Mouse (Mus musculus) liver, embryonic 12.5 days (tissue): Measurements from ENCODE around the gene Scrn1. TPM values are rescaled to one million over a fixed set of nuclear protein-coding genes. Genes with fewer than 3 reads are reported as not detected.

Experiments used
- ATAC-seq: fragments of 200-750 bp; cut with Nextera tagmentation; 2 replicates; pipeline ENCODE4 v1.8.0; 2017; ENCODE audit warnings: moderate number of reproducible peaks, mild to moderate bottlenecking, moderate library complexity
- H3K27ac ChIP-seq: fragments of 300-500 bp; sonication (generic); 2 replicates; pipeline ENCODE4 v1.5.1; 2016; ENCODE audit warnings: mild to moderate bottlenecking
- H3K27me3 ChIP-seq: fragments of 300-500 bp; sonication (generic); replicated peaks from 2 replicates; pipeline ENCODE4 v1.6.1; 2016; ENCODE audit warnings: mild to moderate bottlenecking, moderate library complexity
- H3K36me3 ChIP-seq: fragments of 300-500 bp; sonication (generic); 2 replicates; pipeline ENCODE4 v1.6.1; 2016; ENCODE audit warnings: mild to moderate bottlenecking, moderate library complexity
- H3K4me1 ChIP-seq: fragments of 300-500 bp; sonication (generic); 2 replicates; pipeline ENCODE4 v1.6.1; 2016
- H3K4me2 ChIP-seq: fragments of 300-500 bp; sonication (generic); 2 replicates; pipeline ENCODE4 v1.6.1; 2016; ENCODE audit warnings: mild to moderate bottlenecking, moderate library complexity
- H3K4me3 ChIP-seq: fragments of 300-500 bp; sonication (generic); 2 replicates; pipeline ENCODE4 v1.5.1; 2016; ENCODE audit warnings: mild to moderate bottlenecking, moderate library complexity
- H3K9ac ChIP-seq: fragments of 300-500 bp; sonication (generic); 2 replicates; pipeline ENCODE4 v1.6.1; 2016; ENCODE audit warnings: mild to moderate bottlenecking, moderate library complexity
- H3K9me3 ChIP-seq: fragments of 300-500 bp; sonication (generic); replicated peaks from 2 replicates; pipeline ENCODE4 v1.6.1; 2016; ENCODE audit warnings: mild to moderate bottlenecking, moderate library complexity
- WGBS: fragments of 180-500 bp; shearing (Covaris S2); methylation state at CpG from one replicate; pipeline ENCODE4 v1.1.7; 2016; ENCODE audit not compliant: insufficient replicate concordance; 5-methylcytosine and 5-hydroxymethylcytosine counted together
- polyA plus RNA-seq: library from polyadenylated mRNA; unstranded; fragments of >200 nt; fragmentation: Nextera tagmentation; extraction: Ambion mirVana; gene quantifications from 2 replicates; pipeline ENCODE4 v1.2.1, GENCODE M21; 2016

Scrn1 gene
- polyA plus RNA-seq, 1 experiment from 2014 or later: 0.60 TPM

DNA sequence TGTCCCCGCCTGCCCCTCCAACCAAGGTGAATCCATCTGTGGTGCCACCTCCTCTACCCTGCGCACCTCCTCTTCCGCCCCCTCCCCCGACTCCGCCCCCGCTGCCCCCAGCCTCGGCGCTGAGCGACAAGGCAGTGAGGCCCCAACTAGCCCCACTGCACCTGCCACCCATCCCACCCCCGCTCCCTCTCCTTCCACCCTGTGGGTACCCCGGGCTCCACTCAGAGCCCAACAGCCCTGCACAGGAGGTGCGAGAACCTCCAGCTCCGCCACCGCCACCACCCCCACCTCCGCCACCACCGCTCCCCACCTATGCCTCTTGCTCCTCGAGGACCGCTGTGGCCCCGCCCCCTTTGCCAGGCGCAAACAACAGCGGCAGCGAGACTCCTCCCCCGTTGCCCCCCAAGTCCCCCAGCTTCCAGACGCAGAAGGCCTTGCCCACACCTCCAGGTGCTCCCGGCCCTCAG, 80.8 kb downstream of the Scrn1 start:
- H3K36me3 ChIP-seq: no peaks in the 10 kb centered on the region
- H3K4me2 ChIP-seq: peak overlapping the region; percentile 61
- no peak overlapping the region for H3K9ac ChIP-seq
- H3K4me3 ChIP-seq: peak overlapping the region; percentile 27; the same call in 1 of the 2 replicates
- ATAC-seq: no peak
- peaks cover 6% of the 10 kb centered on the region; the same call in 1 of the 2 replicates for H3K4me1 ChIP-seq
- no peak overlapping the region for H3K27ac ChIP-seq
- H3K9me3 ChIP-seq: no peaks in the 10 kb centered on the region
- H3K27me3 ChIP-seq: peaks cover 47% of the 10 kb centered on the region
- 7% methylated on average over 21 of the region's 25 CpGs for WGBS

- 41% methylated on average over 11 of the region's 12 CpGs for WGBS
- no peak overlapping the region for H3K9ac ChIP-seq
- H3K27me3 ChIP-seq: peaks cover 47% of the 10 kb centered on the region
- H3K9me3 ChIP-seq: no peaks in the 10 kb centered on the region
- H3K4me2 ChIP-seq: peak overlapping the region; percentile 61
- peak overlapping the region; percentile 27; the same call in 1 of the 2 replicates for H3K4me3 ChIP-seq
- no peaks in the 10 kb centered on the region for H3K36me3 ChIP-seq
- ATAC-seq: no peak
- no peak overlapping the region for H3K27ac ChIP-seq
- peaks cover 6% of the 10 kb centered on the region; the same call in 1 of the 2 replicates for H3K4me1 ChIP-seq
Observed at GRCm38 (mm10) chr6:54485000-54485399, 81.3 kb downstream of the Scrn1 start.

DNA sequence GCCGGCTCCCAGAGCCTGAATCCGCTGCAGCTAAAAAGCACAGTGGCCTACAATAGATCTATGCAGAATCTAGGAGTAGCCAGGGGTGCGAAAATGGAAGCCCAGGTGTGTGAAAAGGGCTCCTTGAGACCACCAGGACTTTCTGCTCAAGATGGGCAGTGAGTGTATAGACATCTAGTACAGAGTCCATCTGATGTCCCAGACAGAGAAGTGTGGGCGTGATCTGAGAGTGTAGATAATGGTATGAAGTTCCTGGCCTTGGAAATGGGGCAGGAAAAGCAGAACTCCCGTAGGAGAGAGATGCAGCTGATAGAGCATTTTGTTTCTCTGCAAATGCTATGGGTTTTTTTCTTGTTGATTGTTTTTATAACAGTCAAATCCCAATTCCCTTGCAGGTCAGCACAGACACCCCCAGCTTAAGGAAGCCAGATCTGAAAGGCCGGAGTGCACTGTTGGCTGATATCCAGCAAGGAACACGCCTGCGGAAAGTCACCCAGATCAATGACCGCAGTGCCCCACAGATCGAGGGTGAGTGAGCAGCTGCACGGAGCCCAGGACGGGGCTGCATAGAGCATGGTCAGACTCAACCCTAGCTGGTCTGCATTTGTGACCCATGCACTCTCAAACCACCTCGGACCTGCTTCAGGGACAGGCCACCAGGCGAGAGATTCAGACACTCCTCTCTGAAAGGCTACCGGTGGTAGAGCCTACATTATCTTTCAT, 84.7 kb downstream of the Scrn1 start:
- H3K9ac ChIP-seq: no peak overlapping the region
- WGBS: 66% methylated on average over 15 of the region's 15 CpGs
- ATAC-seq: no peak

DNA sequence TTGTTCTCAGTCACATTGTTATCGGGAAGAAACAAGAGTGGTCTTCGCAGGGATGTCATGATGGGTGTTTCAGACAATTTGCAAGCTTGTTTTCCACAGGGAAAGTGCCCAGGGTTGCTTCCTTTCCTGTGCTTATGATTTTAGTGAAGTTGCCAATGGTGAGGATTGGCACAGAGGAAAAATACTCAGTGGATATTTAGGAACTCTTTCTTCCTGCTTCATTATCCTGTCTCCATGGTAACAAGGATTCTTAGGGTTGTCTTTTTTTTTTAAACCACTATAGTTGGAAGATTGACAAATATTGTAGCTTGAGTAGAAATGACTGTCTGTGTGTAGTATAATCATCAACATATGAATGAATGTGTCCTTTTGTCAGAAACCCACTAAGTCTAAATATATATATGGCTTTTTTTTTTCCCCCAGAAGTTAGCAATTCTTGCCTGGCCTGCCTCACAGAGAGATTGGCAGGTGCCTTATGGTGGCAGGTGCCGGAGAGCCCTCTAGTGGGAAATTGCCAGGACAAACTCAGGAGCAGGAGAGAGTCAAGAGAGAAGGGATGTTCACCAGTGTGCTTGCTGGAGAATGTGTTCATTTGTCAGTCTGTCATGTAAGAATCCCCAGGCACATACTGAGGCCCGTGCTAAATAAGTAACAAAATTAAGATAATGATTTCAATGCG, 87.5 kb downstream of the Scrn1 start:
- H3K4me2 ChIP-seq: no peak overlapping the region

More for the DNA sequence above, 84.7 kb downstream of the Scrn1 start:
- no peak overlapping the region for H3K27ac ChIP-seq
- H3K9me3 ChIP-seq: no peaks in the 10 kb centered on the region
- H3K4me2 ChIP-seq: no peak overlapping the region
- H3K36me3 ChIP-seq: no peaks in the 10 kb centered on the region
- H3K4me1 ChIP-seq: peaks cover 6% of the 10 kb centered on the region; the same call in 1 of the 2 replicates
- no peak overlapping the region for H3K4me3 ChIP-seq
- peaks cover 27% of the 10 kb centered on the region for H3K27me3 ChIP-seq

DNA sequence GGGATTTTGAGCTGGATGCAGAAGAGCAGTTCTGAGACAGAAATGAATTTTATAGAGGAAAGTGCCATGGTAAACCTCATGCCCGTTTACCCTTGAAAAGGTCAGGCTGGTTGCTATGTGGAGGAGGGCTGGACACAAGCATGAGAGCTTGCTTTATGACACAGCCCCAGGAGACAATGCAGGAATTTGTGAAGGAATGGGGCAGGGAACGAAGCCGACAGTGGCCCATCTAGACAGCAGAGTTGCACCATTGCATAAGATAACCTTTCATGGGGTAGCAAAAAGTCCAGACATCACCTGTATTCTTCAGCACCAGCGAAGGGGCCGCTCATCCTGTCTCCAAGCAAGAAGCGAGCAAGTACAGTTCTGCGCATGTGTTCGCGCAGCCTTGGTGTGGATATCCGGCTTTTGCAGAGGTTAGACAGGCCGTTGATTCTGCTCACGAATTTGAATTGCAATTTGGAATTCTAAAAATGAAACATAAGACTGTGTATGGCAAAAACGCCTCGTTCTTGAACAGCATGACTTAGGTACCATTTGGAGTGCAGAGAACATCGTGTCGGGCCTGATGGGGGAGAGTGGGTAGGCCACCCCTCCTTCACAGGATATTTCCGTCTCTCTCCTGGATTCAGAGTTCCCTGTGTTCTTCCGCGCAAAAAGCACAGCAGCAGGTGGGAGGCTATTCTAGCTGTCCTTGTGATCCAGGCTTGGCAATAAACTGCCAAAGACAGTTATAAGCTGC, 90.2 kb downstream of the Scrn1 start:
- H3K9me3 ChIP-seq: no peaks in the 10 kb centered on the region
- H3K4me2 ChIP-seq: no peak overlapping the region
- no peaks in the 10 kb centered on the region for H3K36me3 ChIP-seq
- WGBS: 79% methylated on average over 19 of the region's 19 CpGs
- H3K9ac ChIP-seq: no peak overlapping the region
- no peaks in the 10 kb centered on the region for H3K4me1 ChIP-seq
- no peak for ATAC-seq
- H3K27me3 ChIP-seq: no peaks in the 10 kb centered on the region
- H3K27ac ChIP-seq: no peak overlapping the region
- H3K4me3 ChIP-seq: no peak overlapping the region

More for the DNA sequence above, 87.5 kb downstream of the Scrn1 start:
- no peaks in the 10 kb centered on the region for H3K36me3 ChIP-seq
- H3K9ac ChIP-seq: no peak overlapping the region
- no peak for ATAC-seq
- peaks cover 3% of the 10 kb centered on the region; the same call in 1 of the 2 replicates for H3K27me3 ChIP-seq
- 57% methylated on average over 5 of the region's 5 CpGs for WGBS
- no peaks in the 10 kb centered on the region for H3K9me3 ChIP-seq
- no peak overlapping the region for H3K27ac ChIP-seq
- no peak overlapping the region for H3K4me3 ChIP-seq
- H3K4me1 ChIP-seq: no peaks in the 10 kb centered on the region

- Histone ChIP-seq H3K9ac (no peak overlapping the region), H3K9me3 (no peaks in the 10 kb centered on the region), H3K27me3 (no peaks in the 10 kb centered on the region), H3K4me3 (no peak overlapping the region), H3K27ac (no peak overlapping the region), H3K4me1 (no peaks in the 10 kb centered on the region), H3K36me3 (no peaks in the 10 kb centered on the region), H3K4me2 (no peak overlapping the region)
- ATAC-seq: no peak
- WGBS: 60% methylated on average over 8 of the region's 8 CpGs
Observed at GRCm38 (mm10) chr6:54472846-54473715, 93.2 kb downstream of the Scrn1 start.

DNA sequence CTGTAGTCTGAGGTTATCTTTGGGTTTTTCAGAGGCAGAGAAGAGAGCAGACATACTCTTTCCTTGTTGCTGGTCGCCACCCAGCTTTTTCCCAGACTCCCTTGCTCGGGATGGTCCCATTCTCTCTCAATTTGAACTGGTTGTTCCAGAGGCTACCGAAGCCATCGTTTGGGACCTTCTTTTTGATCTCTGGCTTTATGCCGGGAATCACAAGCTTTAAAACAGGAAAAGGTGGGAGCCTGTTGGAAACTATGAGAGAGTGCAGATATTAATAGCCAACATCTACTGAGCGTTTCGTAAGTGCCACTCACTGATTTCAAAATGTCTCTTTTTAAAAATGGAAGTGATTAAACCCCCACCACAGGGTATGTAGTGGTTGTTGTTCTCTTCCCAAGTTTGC, 94.4 kb downstream of the Scrn1 start:
- H3K36me3 ChIP-seq: no peaks in the 10 kb centered on the region
- no peaks in the 10 kb centered on the region for H3K9me3 ChIP-seq
- no peaks in the 10 kb centered on the region for H3K27me3 ChIP-seq
- WGBS: 62% methylated on average over 7 of the region's 7 CpGs
- H3K4me1 ChIP-seq: no peaks in the 10 kb centered on the region
- H3K9ac ChIP-seq: no peak overlapping the region
- H3K4me2 ChIP-seq: no peak overlapping the region
- no peak overlapping the region for H3K4me3 ChIP-seq
- no peak for ATAC-seq
- no peak overlapping the region for H3K27ac ChIP-seq

DNA sequence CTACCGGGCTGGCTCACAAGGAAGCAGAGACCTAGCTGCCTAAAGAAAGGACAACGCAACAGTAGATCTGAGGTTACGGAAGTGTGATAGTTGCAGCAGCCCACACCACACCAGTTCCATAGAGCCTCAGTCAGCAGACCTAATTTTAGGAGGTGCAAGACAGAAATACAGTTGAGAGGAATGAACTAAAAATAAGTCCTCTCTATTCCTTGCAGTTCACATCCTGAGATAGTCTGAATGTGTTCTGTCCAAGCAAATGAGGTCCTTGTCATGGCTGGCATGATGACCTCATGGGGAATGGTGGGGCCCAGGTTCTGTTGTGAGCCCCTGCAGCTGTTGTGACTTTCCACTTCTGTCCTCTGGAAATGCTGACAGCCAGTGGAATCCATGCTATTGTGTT, 98.9 kb downstream of the Scrn1 start:
- Histone ChIP-seq H3K27ac (no peak overlapping the region), H3K36me3 (no peaks in the 10 kb centered on the region)
- 68% methylated on average over 3 of the region's 3 CpGs for WGBS

DNA sequence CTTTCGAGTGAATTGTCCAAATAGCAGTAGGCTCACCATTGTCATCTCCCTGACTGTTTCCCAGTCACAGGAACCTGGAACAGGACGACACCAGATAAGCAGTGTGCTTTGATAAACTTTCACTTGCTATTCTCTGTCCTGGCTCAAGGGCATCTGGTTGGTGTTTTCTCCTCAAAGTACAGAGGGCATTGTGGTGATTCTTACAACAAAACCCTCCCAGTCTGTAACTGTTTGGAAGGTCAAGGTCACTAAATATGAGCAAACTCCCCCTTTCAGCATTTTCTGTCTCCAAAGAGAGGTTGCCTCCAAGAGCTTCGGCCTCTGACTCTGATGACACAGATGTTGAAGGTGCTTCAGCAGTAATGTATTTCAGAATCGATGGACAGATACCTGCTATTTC, 101.4 kb downstream of the Scrn1 start:
- no peak overlapping the region for H3K9ac ChIP-seq
- no peaks in the 10 kb centered on the region for H3K4me1 ChIP-seq
- H3K27me3 ChIP-seq: no peaks in the 10 kb centered on the region
- no peaks in the 10 kb centered on the region for H3K9me3 ChIP-seq
- H3K36me3 ChIP-seq: no peaks in the 10 kb centered on the region
- no peak overlapping the region for H3K4me2 ChIP-seq
- no peak overlapping the region for H3K4me3 ChIP-seq
- no peak for ATAC-seq
- 56% methylated on average over 4 of the region's 4 CpGs for WGBS
- H3K27ac ChIP-seq: no peak overlapping the region

More for the DNA sequence above, 98.9 kb downstream of the Scrn1 start:
- no peaks in the 10 kb centered on the region for H3K9me3 ChIP-seq
- no peak overlapping the region for H3K4me2 ChIP-seq
- no peaks in the 10 kb centered on the region for H3K27me3 ChIP-seq
- no peak overlapping the region for H3K9ac ChIP-seq
- H3K4me1 ChIP-seq: no peaks in the 10 kb centered on the region
- H3K4me3 ChIP-seq: no peak overlapping the region
- ATAC-seq: no peak

DNA sequence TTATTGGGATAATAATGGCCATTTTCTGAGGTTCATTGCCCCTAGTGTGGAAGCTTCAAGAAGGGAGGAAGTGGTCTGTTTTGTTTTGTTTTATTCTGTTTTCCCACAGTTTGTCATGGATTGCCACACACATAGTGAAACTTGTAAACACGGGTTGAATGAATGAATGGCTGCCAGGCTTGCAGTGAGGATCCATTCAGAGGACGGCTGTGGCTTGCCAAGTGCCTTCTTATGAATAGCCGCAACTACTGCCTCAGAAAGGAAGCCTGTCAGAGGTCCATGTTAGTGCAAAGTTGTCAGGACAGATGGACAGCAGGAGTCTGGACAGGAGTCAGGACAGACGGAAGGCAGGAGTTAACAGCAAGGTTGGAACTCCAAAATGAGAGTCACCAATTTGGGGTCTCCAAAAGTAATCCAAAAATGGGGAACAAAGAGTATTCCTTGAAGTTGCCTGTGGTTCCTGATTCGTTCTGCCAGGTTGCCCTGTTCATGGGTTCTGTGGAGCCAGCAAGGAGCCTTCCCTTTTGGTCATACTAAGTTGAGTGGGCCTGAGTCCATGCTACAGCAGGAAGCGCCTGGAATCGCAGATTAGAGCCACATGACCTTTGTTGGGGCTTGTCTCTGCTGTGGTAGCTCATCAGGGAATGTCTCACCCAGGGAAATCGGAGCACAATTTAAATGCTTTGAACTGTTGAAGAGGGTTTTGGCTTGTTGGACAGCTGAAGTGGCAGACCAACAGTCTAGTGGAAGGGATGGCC, 102.4 kb downstream of the Scrn1 start:
- Histone ChIP-seq H3K4me3 (no peak overlapping the region), H3K36me3 (no peaks in the 10 kb centered on the region), H3K4me2 (no peak overlapping the region), H3K4me1 (no peaks in the 10 kb centered on the region), H3K27me3 (no peaks in the 10 kb centered on the region), H3K27ac (no peak overlapping the region), H3K9ac (no peak overlapping the region), H3K9me3 (no peaks in the 10 kb centered on the region)
- 46% methylated on average over 8 of the region's 8 CpGs for WGBS
- ATAC-seq: no peak

DNA sequence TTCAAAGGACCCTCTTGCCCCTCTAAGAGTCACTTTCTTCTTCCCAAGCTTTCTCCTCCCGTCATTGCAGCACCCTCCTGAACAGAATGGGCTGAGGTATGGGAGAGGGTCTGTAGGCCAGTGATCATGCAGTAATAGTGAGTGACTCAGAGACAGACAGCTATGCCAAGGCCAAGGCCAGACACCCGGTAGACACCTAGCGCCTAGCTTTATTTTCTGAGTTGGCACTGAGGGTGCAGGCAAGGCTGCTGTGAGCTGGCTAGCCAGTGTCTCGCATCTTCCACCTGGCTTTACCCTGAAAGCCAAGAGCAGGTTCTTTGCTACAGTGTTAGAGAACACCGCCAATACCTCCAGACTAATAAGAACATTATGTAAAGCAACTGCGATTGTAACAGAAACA, 103.5 kb downstream of the Scrn1 start:
- H3K27me3 ChIP-seq: no peaks in the 10 kb centered on the region
- ATAC-seq: no peak
- 75% methylated on average over 6 of the region's 6 CpGs for WGBS

More for the DNA sequence above, 103.5 kb downstream of the Scrn1 start:
- Histone ChIP-seq H3K36me3 (no peaks in the 10 kb centered on the region), H3K4me2 (no peak overlapping the region), H3K4me1 (no peaks in the 10 kb centered on the region), H3K9ac (no peak overlapping the region), H3K9me3 (no peaks in the 10 kb centered on the region), H3K4me3 (no peak overlapping the region), H3K27ac (no peak overlapping the region)
